Mouse (Mus musculus) spleen, embryonic (tissue): ENCODE measurements around the gene Rab11fip2.

Experiments used
- CTCF ChIA-PET: fragments of 350-600 bp; sonication (Branson Sonifier 250); formaldehyde crosslinking; loops from one replicate; lab custom pipeline; 2022; lab: Charles Lee

The Rab11fip2 gene

GRCm38 (mm10) chr19:59860799-59861198, 82.7 kb downstream of the Rab11fip2 start:
- CTCF ChIA-PET: no interaction called here

- CTCF ChIA-PET: no interaction called here
These were observed 90.4 kb downstream of the Rab11fip2 start for GRCm38 (mm10) chr19:59853061-59853460.
